Mouse (Mus musculus) heart, adult 2 months (tissue): ENCODE results near the gene Kalrn.

Source experiments
- CTCF ChIP-seq: fragments of 200-600 bp; IDR thresholded peaks from 2 replicates; pipeline ENCODE4 v1.8.1; 2022; ENCODE audit warnings: antibody characterized with exemption, mild to moderate bottlenecking, moderate library complexity
- POLR2A ChIP-seq: fragments of 200-500 bp; IDR thresholded peaks from 2 replicates; pipeline ENCODE4 v1.6.1; 2011; ENCODE audit warnings: mild to moderate bottlenecking, low read depth, low read length, control low read depth; ENCODE audit not compliant: insufficient read depth

- TF ChIP-seq CTCF (no peak), POLR2A (no peak)
Observed at GRCm38 (mm10) chr16:34513956-34514593, 59.3 kb downstream of the Kalrn start.
